23 mouse cellular contexts compared by ENCODE assay signal in the genomic region with DNA sequence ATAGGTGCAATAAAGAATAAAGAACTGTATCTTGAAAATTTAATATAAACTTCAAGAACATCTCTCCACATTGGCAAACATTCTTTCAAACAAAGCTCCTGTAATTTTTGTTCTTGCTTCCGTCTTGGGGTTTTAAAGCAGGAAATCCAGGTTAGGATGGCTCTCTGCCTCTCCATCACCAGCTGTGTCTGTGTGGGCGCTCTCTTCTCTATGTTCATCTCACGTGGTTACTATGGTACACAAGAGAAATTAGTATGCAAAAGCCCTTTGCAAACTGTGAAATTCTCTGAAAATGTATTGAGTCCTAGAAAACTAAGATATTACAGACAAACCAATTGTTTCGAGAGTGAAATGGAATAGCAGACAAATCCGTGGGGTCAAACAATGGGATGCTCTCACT. TPM values are rescaled to one million over a fixed set of nuclear protein-coding genes. Genes with fewer than 3 reads are reported as not detected.
DNase-seq lines count a peak whose midpoint lies in the region; ATAC-seq lines count a peak whose summit lies in the region.
"Had no signal": no experiment of that assay in that cellular context is flagged by ENCODE, and none has a peak within 500 bp of the region (broad histone marks: within the 10 kb centered on the region; RNA-seq: fewer than 3 reads in every experiment).

No protein-coding gene starts in this region.

- no peak for DNase-seq in frontal cortex, postnatal 10 days (ENCODE audit: low spot score in 2 of 2)
- peak; percentile 47 for DNase-seq in right cerebral cortex, adult 18-20 months
- no peak for DNase-seq in right cerebral cortex, postnatal 10 days (ENCODE audit: low spot score in 2 of 2)
- DNase-seq in gastrocnemius, postnatal 4 days (ENCODE audit: low spot score in 2 of 2), result no peak
- DNase-seq: adrenal gland, adult 8-10 months; adrenal gland, postnatal 14 days; adrenal gland, postnatal 36 days; B cell, adult 2 months; cerebellum, adult 11 months; cerebellum, adult 2 months; cerebellum, adult 9-10 months; cerebellum, postnatal 10 days; cerebellum, postnatal 25 days; forebrain, postnatal 0 days had no signal

- ATAC-seq in frontal cortex, adult (ENCODE audit: low TSS enrichment), result peak; percentile 86
- ATAC-seq: activated CD4-positive, CD25-positive, alpha-beta regulatory T cell, adult 4 months; CD4-positive, CD25-positive, alpha-beta regulatory T cell, adult 4 months; forebrain, embryonic 13.5 days; forebrain, embryonic 15.5 days; forebrain, postnatal 0 days; Patski had no signal

RNA-seq across cellular contexts. Expression of a gene that starts 4.3 kb away (rescaled TPM):
- not detected for total RNA-seq in gastrocnemius, postnatal 4 days (2021)
- total RNA-seq: adrenal gland, adult 18-20 months; adrenal gland, adult 8-10 months; adrenal gland, postnatal 14 days; adrenal gland, postnatal 36 days; CH12.LX; G1E had no signal

RNA-seq across cellular contexts. Expression of a gene that starts 30.4 kb away (rescaled TPM):
- total RNA-seq in gastrocnemius, postnatal 4 days (2021), result not detected
- total RNA-seq: adrenal gland, postnatal 14 days; adrenal gland, postnatal 36 days; CH12.LX had no signal
